Mouse (Mus musculus) limb, embryonic 13.5 days (tissue): ENCODE measurements at regions not wholly inside any gene's neighbourhood (a gene's known extent, or its start where the extent isn't known, plus 50 kb on each side); places are given as distances from the start of the nearest gene placed in this dataset.

Experiments
- ATAC-seq: fragments of 200-750 bp; cut with Nextera tagmentation; 2 replicates; pipeline ENCODE4 v1.8.0; 2017; ENCODE audit warnings: low read depth, moderate number of reproducible peaks, moderate TSS enrichment; ENCODE audit not compliant: low FRiP score
- H3K27ac ChIP-seq: fragments of 300-500 bp; sonication (generic); 2 replicates; pipeline ENCODE4 v1.5.1; 2015; ENCODE audit warnings: inconsistent platforms, mild to moderate bottlenecking, moderate library complexity
- H3K27me3 ChIP-seq: fragments of 300-500 bp; sonication (generic); 2 replicates; pipeline ENCODE4 v1.6.1; 2015; ENCODE audit warnings: mild to moderate bottlenecking, inconsistent platforms
- H3K36me3 ChIP-seq: fragments of 300-500 bp; sonication (generic); 2 replicates; pipeline ENCODE4 v1.6.1; 2015; ENCODE audit warnings: inconsistent platforms, mild to moderate bottlenecking, moderate library complexity
- H3K4me1 ChIP-seq: fragments of 300-500 bp; sonication (generic); 2 replicates; pipeline ENCODE4 v1.6.1; 2015; ENCODE audit warnings: inconsistent platforms
- H3K4me2 ChIP-seq: fragments of 300-500 bp; sonication (generic); replicated peaks from 2 replicates; pipeline ENCODE4 v1.6.1; 2015; ENCODE audit warnings: inconsistent platforms, mild to moderate bottlenecking, moderate library complexity
- H3K4me3 ChIP-seq: fragments of 300-500 bp; sonication (generic); 2 replicates; pipeline ENCODE4 v1.5.1; 2015; ENCODE audit warnings: moderate library complexity, mild to moderate bottlenecking, inconsistent platforms
- H3K9ac ChIP-seq: fragments of 300-500 bp; sonication (generic); 2 replicates; pipeline ENCODE4 v1.6.1; 2015; ENCODE audit warnings: mild to moderate bottlenecking, inconsistent platforms
- H3K9me3 ChIP-seq: fragments of 300-500 bp; sonication (generic); 2 replicates; pipeline ENCODE4 v1.6.1; 2016; ENCODE audit warnings: inconsistent platforms
- WGBS: fragments of 180-500 bp; shearing (Covaris S2); methylation state at CpG from one replicate; pipeline ENCODE4 v1.1.7; 2015; 5-methylcytosine and 5-hydroxymethylcytosine counted together

- no peak overlapping the region for H3K27ac ChIP-seq
- no peaks in the 10 kb centered on the region for H3K36me3 ChIP-seq
- WGBS = 7% methylated on average over 1 of the region's 1 CpGs
- no peak overlapping the region for H3K9ac ChIP-seq
- H3K4me3 ChIP-seq = no peak overlapping the region
- H3K27me3 ChIP-seq = peaks cover 37% of the 10 kb centered on the region
- no peak for ATAC-seq
- H3K9me3 ChIP-seq = peaks cover 4% of the 10 kb centered on the region; the same call in 1 of the 2 replicates
- H3K4me1 ChIP-seq = peaks cover 12% of the 10 kb centered on the region
- H3K4me2 ChIP-seq = no peak overlapping the region
Measured at GRCm38 (mm10) chr8:89270001-89270400, 226.0 kb upstream of the Sall1 start.

- Histone ChIP-seq H3K36me3 (no peaks in the 10 kb centered on the region), H3K4me1 (peaks cover 26% of the 10 kb centered on the region), H3K9ac (no peak overlapping the region), H3K4me3 (no peak overlapping the region; the same call in 1 of the 2 replicates), H3K4me2 (peak overlapping the region; percentile 35), H3K9me3 (peaks cover 8% of the 10 kb centered on the region; the same call in 1 of the 2 replicates), H3K27ac (no peak overlapping the region), H3K27me3 (peaks cover 15% of the 10 kb centered on the region; the same call in 1 of the 2 replicates)
- ATAC-seq = no peak
- WGBS = 22% methylated on average over 15 of the region's 15 CpGs
Measured at GRCm38 (mm10) chr8:89261163-89261812, 217.3 kb upstream of the Sall1 start.

GRCm38 (mm10) chr8:89259881-89260280 is 215.9 kb upstream of the Sall1 start:
- no peak overlapping the region for H3K4me3 ChIP-seq

GRCm38 (mm10) chr8:89246342-89246741 is 202.4 kb upstream of the Sall1 start:
- H3K4me1 ChIP-seq = peaks cover 12% of the 10 kb centered on the region
- no peak for ATAC-seq
- no peak overlapping the region for H3K9ac ChIP-seq
- WGBS = 75% methylated on average over 4 of the region's 4 CpGs
- no peaks in the 10 kb centered on the region for H3K36me3 ChIP-seq
- H3K9me3 ChIP-seq = no peaks in the 10 kb centered on the region
- H3K4me2 ChIP-seq = no peak overlapping the region
- no peak overlapping the region for H3K27ac ChIP-seq
- no peak overlapping the region for H3K4me3 ChIP-seq
- H3K27me3 ChIP-seq = peaks cover 35% of the 10 kb centered on the region

More at GRCm38 (mm10) chr8:89259881-89260280, 215.9 kb upstream of the Sall1 start:
- peaks cover 16% of the 10 kb centered on the region for H3K27me3 ChIP-seq
- no peak overlapping the region for H3K9ac ChIP-seq
- no peak for ATAC-seq
- peaks cover 29% of the 10 kb centered on the region for H3K4me1 ChIP-seq
- no peaks in the 10 kb centered on the region for H3K36me3 ChIP-seq
- H3K27ac ChIP-seq = no peak overlapping the region
- H3K9me3 ChIP-seq = 0 out of 2 replicates have a peak, but pooled peaks cover 3% of the 10 kb centered on the region
- WGBS = 46% methylated on average over 5 of the region's 5 CpGs
- H3K4me2 ChIP-seq = no peak overlapping the region

- Histone ChIP-seq H3K27ac (no peak overlapping the region), H3K9me3 (no peaks in the 10 kb centered on the region), H3K9ac (peak overlapping the region; percentile 51), H3K4me2 (peak overlapping the region; percentile 56), H3K4me1 (peaks cover 12% of the 10 kb centered on the region), H3K4me3 (peak overlapping the region; percentile 25), H3K27me3 (peaks cover 35% of the 10 kb centered on the region), H3K36me3 (no peaks in the 10 kb centered on the region)
- 25% methylated on average over 25 of the region's 25 CpGs for WGBS
- peak; percentile 48; the same call in 1 of the 2 replicates for ATAC-seq
Measured at GRCm38 (mm10) chr8:89245131-89245751, 201.3 kb upstream of the Sall1 start.

- peaks cover 12% of the 10 kb centered on the region for H3K4me1 ChIP-seq
- no peaks in the 10 kb centered on the region for H3K36me3 ChIP-seq
- peaks cover 29% of the 10 kb centered on the region for H3K27me3 ChIP-seq
- H3K27ac ChIP-seq = no peak overlapping the region
- 41% methylated on average over 5 of the region's 5 CpGs for WGBS
- no peak for ATAC-seq
- H3K4me2 ChIP-seq = no peak overlapping the region
- no peak overlapping the region for H3K4me3 ChIP-seq
- H3K9ac ChIP-seq = no peak overlapping the region
- no peaks in the 10 kb centered on the region for H3K9me3 ChIP-seq
Measured at GRCm38 (mm10) chr8:89241686-89242085, 197.7 kb upstream of the Sall1 start.

- H3K27ac ChIP-seq = no peak overlapping the region
- no peak overlapping the region for H3K4me2 ChIP-seq
- H3K4me3 ChIP-seq = no peak overlapping the region
- peaks cover 18% of the 10 kb centered on the region for H3K27me3 ChIP-seq
- no peak for ATAC-seq
- H3K9me3 ChIP-seq = no peaks in the 10 kb centered on the region
- H3K36me3 ChIP-seq = no peaks in the 10 kb centered on the region
- WGBS = 82% methylated on average over 2 of the region's 2 CpGs
- H3K4me1 ChIP-seq = peaks cover 3% of the 10 kb centered on the region; the same call in 1 of the 2 replicates
- no peak overlapping the region for H3K9ac ChIP-seq
Measured at GRCm38 (mm10) chr8:89239626-89240025, 195.7 kb upstream of the Sall1 start.

- Histone ChIP-seq H3K36me3 (no peaks in the 10 kb centered on the region), H3K4me2 (no peak overlapping the region), H3K4me3 (no peak overlapping the region), H3K9me3 (no peaks in the 10 kb centered on the region), H3K9ac (no peak overlapping the region), H3K27ac (no peak overlapping the region), H3K27me3 (no peaks in the 10 kb centered on the region), H3K4me1 (no peaks in the 10 kb centered on the region)
- ATAC-seq = no peak
Measured at GRCm38 (mm10) chr8:89234041-89234440, 190.1 kb upstream of the Sall1 start.

- H3K4me2 ChIP-seq = no peak overlapping the region
- no peaks in the 10 kb centered on the region for H3K36me3 ChIP-seq
- no peaks in the 10 kb centered on the region for H3K4me1 ChIP-seq
- H3K27ac ChIP-seq = no peak overlapping the region
- H3K27me3 ChIP-seq = no peaks in the 10 kb centered on the region
- WGBS = 88% methylated on average over 1 of the region's 1 CpGs
- no peak overlapping the region for H3K9ac ChIP-seq
- H3K4me3 ChIP-seq = no peak overlapping the region
- no peaks in the 10 kb centered on the region for H3K9me3 ChIP-seq
- ATAC-seq = no peak
Measured at GRCm38 (mm10) chr8:89232318-89232717, 188.4 kb upstream of the Sall1 start.

GRCm38 (mm10) chr8:89229144-89229543 is 185.2 kb upstream of the Sall1 start:
- no peak overlapping the region for H3K9ac ChIP-seq
- H3K36me3 ChIP-seq = no peaks in the 10 kb centered on the region
- no peaks in the 10 kb centered on the region for H3K9me3 ChIP-seq
- no peak overlapping the region for H3K27ac ChIP-seq
- no peak overlapping the region for H3K4me3 ChIP-seq
- no peaks in the 10 kb centered on the region for H3K4me1 ChIP-seq
- WGBS = 87% methylated on average over 3 of the region's 3 CpGs
- no peaks in the 10 kb centered on the region for H3K27me3 ChIP-seq
- ATAC-seq = no peak; the same call in 1 of the 2 replicates
- H3K4me2 ChIP-seq = no peak overlapping the region

GRCm38 (mm10) chr8:89220870-89221269 is 176.9 kb upstream of the Sall1 start:
- no peak for ATAC-seq
- Histone ChIP-seq H3K9ac (no peak overlapping the region), H3K27ac (no peak overlapping the region), H3K36me3 (no peaks in the 10 kb centered on the region), H3K4me1 (no peaks in the 10 kb centered on the region), H3K9me3 (no peaks in the 10 kb centered on the region), H3K4me2 (no peak overlapping the region), H3K4me3 (no peak overlapping the region), H3K27me3 (no peaks in the 10 kb centered on the region)
- WGBS = 66% methylated on average over 7 of the region's 7 CpGs

- H3K27me3 ChIP-seq = no peaks in the 10 kb centered on the region
- no peak for ATAC-seq
- no peak overlapping the region for H3K9ac ChIP-seq
- H3K4me2 ChIP-seq = no peak overlapping the region
- no peaks in the 10 kb centered on the region for H3K4me1 ChIP-seq
- no peak overlapping the region for H3K27ac ChIP-seq
- no peaks in the 10 kb centered on the region for H3K9me3 ChIP-seq
- H3K36me3 ChIP-seq = no peaks in the 10 kb centered on the region
- H3K4me3 ChIP-seq = no peak overlapping the region
- WGBS = 94% methylated on average over 2 of the region's 2 CpGs
Measured at GRCm38 (mm10) chr8:89220381-89220780, 176.4 kb upstream of the Sall1 start.
